Mouse (Mus musculus): ENCODE results near the gene Olfr148.

GRCm38 (mm10) chr9:39610355-39610754, at the start of gene Olfr148:
- TF ChIP-seq CTCF (IDR thresholded peaks at IDR 0.05; ENCODE audit: low read depth, low read length) (no peak), EP300 (IDR thresholded peaks at IDR 0.05; ENCODE audit: insufficient read depth, low read depth, low read length) (no peak), POLR2A (IDR thresholded peaks at IDR 0.05; ENCODE audit: insufficient read depth, low read length) (no peak)

Measured in ES-Bruce4 (cell line).